Mouse (Mus musculus): ENCODE results near the gene Hcls1. TPM values are rescaled to one million over a fixed set of nuclear protein-coding genes. Genes with fewer than 3 reads are reported as not detected.

The Hcls1 gene
- 10 to 100 TPM; 13.6 to 15.3 TPM for total RNA-seq (2021)
- long read RNA-seq, experiment 1, partial matches to known transcripts = 0 of 3 reads
- long read RNA-seq, experiment 1, other reads (novel, unspliced or antisense) = 2 of 3 reads
- long read RNA-seq, experiment 2, partial matches to known transcripts = 0 of 5 reads
- long read RNA-seq, experiment 2, other reads (novel, unspliced or antisense) = 2 of 5 reads

DNA sequence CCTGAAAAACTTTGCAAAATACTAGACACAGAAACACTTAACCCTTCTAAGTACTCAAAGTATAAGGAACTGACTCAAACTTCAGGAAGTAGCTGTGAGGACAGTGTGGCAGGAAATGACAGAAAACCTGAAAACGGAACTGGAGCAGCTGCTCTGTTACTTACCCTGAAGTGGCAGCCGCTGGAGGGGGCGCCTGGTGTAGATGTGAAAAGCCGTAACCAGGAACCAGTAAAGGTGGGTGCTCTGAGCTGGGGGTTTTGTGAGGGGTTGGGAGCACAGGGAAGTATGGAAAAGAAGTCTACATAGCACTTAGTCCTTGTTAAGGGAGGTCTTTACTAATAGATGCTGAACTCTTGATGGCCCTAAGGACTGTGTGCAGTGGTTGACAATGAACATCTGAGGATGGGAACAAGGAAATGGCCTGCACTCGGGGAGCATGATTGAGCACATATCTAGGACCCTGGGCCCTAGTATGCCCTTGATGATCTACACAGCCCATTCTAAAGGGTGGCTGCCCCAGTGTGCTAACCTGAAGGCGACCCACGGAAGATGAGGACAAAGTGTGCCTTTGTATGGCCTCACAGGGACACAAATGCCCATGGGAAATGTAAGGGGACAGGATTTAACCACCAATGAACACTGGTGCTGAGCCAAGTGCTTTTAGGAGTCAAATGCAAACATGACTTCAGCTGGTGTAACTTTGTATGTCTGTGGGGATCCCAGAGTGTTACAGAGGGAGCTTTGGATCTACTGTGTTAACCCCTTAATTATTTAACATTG lies at the start of gene Hcls1:
Hcls1 (plus strand) TSS at position 143 of the 780 bp plus-strand sequence.
- no peak for DNase-seq (ENCODE audit: low spot score in 2 of 2)

DNA sequence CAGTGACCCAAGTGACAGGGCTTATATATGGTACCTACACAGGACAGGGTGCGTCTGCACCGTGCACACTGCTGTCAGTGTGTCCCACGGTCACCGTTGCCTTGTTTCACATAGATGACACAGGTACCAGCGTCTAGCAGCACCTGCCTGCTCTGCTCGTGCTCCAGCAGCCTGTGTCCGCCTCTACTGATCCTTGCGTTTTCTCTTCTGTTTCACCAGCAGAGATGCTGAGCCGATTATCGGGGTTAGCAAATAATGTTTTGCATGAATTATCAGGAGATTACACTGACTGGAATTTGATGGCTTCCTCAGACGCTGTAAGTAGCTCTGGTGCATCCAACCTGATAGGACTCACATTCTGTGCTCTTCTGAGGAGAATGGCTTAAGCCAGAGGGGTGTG lies 48.9 kb upstream of the Hcls1 start:
- DNase-seq (ENCODE audit: low spot score in 2 of 2) = no peak

DNA sequence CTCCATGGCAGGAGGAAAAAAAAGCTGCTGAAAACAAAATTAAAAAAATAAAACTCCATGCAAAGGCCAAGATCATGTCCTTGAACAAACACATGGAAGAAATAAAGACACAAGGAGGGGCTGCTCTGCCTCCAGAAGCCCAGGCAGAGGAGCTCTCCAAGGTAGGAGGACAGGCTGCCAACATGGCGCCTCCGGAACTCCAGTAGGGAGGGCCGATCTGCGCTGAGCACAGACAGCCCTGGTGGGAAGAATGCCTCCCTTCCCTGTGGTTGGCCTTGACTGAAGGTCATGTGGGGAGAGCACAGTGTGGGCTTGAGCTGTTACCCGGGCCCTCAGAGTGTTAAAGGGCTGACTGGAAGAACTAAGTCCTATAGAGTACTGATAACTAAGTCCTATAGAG lies 47.2 kb upstream of the Hcls1 start:
- no peak for DNase-seq (ENCODE audit: low spot score in 2 of 2)

DNA sequence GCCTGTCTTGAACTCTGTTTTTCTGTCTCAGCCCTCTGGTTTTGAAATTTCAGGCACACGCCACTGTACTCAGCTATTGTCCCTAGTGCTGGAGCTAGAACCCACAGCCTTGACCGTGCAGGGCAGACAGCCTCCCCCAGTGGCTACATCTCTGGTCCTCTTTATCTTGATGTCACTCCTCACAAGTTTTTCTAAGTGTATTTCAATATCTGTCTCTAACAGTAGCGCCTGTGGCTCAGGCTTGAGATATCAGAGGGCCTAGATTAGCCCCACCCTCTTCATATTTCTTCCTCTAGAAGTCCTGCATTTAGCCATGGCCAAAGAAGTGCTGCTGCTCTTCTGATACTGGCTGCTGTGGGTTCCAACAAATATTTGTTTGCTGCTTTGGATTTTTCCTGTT lies 44.2 kb upstream of the Hcls1 start:
- no peak for DNase-seq (ENCODE audit: low spot score in 2 of 2)

DNA sequence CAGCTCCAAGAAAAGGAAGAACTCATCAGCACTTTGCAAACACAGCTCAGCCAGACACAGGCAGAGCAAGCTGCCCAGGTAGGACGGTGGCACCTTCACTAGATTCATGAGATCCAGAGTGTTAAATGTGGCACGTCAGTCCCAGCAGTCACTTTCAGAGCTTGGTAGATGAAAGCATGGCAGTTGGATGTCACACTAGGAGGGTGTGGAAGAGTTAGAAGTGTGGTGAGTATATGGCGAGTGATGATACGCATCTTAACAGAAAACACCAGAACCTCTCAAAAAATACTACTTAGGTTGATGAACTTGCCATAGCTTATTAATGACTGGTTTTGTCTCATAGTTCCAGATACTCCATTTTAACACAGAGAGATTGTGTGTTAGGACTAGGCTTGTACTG lies 43.4 kb upstream of the Hcls1 start:
- DNase-seq (ENCODE audit: low spot score in 2 of 2) = no peak

DNA sequence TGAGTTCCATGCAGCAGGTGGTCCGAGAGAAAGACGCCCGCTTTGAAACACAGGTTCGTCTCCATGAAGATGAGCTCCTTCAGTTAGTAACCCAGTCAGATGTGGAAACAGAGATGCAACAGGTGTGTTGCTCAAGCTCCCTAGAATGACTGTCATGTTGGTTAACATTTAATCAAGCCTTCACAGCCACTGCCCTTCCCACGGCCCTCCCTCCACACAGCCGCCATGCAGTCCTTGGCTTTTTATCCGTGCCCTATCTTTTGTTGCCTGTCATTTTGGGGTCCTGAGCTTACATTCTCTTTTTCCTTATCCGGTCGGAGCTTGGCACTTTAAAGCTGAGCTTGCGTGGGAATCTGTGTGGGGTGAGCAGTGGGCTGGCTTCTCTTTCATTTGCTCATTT lies 41.5 kb upstream of the Hcls1 start:
- no peak for DNase-seq (ENCODE audit: low spot score in 2 of 2)

DNA sequence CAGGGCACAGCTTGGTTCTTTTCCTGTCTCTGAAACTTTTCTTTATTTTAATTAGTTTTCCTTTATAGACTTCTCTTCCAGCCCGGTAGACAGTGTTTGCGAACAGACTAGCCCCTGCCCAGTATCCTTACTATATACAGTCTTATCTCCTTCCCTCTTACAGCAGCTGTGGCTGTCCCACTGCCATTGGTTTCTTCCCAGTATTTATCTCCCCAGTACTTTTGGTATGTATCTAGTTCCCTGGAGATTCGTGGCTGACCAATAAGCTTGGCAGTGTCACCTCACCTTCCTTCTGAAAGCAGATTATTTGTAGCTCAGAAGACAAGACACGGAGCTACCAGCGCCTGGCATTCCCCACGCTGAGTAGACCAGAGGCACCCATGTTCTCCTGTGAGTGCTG lies 38.1 kb upstream of the Hcls1 start:
- no peak for DNase-seq (ENCODE audit: low spot score in 2 of 2)

DNA sequence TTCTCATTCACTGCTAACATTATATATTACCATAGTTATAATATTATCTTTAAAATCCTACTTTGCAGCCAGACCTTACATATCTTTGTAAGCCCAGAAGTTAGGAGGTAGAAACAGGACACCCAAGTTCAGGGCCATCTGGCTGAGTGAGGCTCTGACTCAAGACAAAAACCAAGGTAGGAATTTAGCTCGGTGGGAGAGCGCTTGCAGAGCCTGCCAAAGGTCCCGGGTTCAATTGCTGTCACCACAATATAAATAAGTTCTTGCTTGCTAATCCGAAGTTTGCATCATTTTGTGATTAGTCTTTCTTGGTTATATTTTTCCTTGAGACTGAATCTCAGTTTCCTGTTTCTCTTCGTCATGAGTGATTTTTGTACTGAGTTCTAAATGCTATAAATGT lies 31.6 kb upstream of the Hcls1 start:
- no peak for DNase-seq (ENCODE audit: low spot score in 2 of 2)

DNA sequence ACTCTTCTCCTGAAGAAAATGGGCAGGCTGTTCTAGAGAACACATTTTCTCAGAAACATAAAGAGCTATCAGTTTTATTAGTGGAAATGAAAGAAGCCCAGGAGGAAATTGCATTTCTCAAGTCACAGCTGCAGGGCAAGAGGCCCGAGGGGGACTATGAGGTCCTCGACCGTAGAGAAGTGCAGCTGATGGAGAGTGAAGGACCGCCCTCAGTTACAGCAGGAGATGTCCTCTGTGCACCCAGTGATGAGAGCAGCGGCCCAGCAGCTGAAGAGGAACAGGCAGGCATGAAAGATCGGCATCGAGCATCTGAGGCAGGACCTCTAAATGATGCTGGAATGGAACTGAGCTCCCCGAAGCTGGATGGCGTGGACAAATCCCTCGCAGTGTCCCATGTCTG lies 22.9 kb upstream of the Hcls1 start:
- DNase-seq (ENCODE audit: low spot score in 2 of 2) = no peak

DNA sequence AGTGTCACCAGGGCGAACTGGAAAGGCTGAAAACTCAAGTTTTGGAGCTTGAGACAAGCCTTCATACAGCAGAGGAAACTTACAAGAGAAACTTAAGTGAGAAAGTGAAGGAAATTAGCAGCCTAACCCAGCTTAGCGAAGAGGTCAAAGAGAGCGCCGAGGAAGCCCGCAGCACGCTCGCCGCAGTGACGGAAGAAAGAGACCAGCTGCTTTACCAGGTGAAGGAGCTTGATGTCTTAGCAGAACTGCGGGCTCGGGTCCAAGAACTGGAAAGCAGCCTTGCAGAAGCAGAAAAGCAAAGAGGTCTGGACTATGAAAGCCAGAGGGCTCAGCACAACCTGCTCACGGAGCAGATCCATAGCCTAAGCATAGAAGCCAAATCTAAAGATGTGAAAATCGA lies 22.5 kb upstream of the Hcls1 start:
- DNase-seq (ENCODE audit: low spot score in 2 of 2) = no peak

DNA sequence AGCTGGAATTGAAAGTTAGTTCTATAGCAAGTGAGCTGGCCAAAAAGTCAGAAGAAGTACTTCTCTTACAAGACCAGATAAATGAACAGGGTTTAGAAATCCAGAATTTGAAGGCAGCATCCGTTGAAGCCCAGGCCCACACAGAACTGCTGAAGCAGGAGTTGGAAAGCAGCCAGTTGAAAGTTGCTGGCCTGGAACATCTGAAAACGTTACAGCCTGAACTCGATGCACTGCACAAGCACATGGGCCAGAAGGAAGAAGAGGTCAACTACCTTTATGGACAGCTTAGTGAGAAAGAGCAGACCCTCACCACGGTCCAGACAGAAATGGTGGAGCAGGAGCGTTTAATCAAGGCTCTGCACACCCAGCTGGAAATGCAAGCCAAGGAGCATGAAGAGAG lies 20.6 kb upstream of the Hcls1 start:
- DNase-seq (ENCODE audit: low spot score in 2 of 2) = no peak

DNA sequence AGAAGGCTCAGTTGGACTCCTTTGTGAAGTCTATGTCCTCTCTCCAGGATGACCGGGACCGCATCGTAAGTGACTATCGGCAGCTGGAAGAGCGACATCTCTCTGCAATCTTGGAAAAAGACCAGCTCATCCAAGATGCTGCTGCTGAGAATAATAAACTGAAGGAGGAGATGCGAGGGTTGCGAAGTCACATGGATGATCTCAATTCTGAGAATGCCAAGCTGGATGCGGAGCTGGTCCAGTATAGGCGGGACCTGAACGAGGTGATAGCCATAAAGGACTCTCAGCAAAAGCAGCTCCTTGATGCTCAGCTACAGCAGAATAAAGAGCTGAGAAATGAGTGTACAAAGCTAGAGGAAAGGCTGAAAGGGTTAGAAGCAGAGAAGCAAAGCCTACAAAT lies 16.3 kb upstream of the Hcls1 start:
- DNase-seq (ENCODE audit: low spot score in 2 of 2) = no peak

DNA sequence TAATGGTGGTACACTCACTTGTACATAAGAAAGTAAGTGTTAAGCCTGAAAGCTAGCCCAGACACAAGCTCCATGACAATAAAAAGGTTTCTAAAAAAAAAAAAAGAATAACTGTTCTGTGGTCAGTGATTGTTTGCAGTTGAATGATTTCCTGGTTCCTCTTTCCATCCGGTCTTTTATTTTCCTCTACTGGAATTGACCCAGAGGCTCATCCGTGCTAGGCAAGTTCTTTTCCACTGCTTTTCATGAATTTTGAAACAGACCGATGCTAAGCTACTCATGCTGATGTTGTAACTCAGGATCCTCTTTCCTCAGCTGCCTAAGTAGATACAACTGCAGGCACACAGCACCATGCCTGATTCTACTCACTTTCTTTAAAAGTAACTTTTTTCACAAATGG lies 14.4 kb upstream of the Hcls1 start:
- no peak for DNase-seq (ENCODE audit: low spot score in 2 of 2)

DNA sequence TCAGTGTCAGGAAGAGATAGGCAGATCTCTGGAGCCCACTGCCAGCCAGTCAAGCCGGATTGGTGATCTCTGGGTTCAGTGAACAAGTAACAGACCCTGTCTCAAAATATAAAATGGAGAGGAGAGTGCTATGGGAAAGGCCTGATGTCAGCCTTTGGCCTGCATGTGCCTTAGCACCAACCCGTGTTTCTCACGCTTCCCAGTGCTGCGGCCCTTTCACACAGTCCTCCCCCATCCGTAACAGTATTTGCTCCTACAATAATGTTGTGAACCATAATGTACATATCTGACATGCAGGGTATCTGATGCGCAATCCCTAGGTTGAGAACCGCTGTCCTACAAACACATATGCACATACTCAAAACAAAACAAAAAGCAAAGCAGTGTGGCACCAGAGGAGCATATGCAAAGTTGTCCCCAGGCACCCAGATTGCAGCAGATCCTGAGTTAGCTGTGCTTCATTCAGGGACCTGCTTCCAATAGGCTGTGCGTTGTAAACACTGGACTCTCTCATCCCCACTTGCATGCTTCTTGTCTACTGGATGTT lies 13.6 kb upstream of the Hcls1 start:
- no peak for DNase-seq (ENCODE audit: low spot score in 2 of 2)

DNA sequence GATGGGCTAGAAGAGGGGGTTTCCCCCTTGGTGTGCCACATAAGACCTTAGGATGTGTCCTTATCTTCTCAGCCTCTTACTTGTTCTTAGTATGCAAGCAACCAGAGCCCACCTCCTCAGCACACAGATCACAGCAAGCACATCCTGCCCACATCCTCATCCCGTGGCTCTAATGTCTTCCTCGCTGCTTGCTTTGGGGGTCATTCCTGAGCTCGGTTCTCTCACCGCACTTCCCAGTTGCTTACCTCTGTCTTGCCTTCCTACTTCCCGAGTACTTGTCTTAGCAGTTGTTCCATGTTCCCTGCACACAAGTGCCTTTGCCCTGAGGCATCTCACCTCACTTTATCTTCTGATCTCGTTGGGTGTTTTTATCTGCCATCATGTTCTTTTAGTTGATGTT lies 12.8 kb upstream of the Hcls1 start:
- no peak for DNase-seq (ENCODE audit: low spot score in 2 of 2)

DNA sequence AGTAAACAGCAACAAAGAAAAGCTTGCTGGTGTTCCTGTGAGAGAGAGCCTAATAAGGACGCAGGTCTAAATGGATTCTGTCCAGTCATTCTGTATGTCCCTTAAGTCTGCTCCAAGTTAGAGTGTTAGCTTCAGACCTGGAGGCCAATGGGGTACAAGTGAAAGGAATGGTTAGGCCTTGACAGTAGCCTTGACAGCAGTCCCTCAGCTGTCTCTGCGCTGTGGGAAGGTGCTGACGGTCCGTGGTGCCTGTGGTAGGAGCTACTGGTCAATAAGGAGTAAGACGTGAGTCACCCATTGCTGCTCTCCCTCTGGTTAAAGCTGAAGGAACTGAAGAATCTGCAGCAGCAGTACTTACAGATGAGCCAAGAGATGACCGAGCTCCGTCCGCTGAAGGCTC lies 10.5 kb upstream of the Hcls1 start:
- no peak for DNase-seq (ENCODE audit: low spot score in 2 of 2)

DNA sequence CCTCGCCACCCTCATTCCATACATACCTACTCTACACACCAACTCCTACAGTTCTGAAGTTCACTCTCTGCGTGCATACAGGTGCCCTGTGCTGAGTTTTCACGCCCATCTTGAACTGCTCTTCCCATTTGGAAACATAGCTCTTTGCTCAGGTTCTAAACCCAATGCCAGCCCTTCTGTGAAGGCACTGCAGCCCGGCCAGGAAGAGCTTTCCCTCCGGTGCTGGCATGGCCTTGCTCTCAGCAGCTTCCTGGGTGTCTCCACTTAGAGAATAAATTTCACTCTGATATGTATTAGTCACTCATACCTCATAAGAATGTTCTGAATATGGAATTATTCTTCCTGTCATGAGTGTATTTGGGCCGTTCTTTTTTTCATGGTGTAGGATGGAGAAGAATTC lies 9.4 kb upstream of the Hcls1 start:
- DNase-seq (ENCODE audit: low spot score in 2 of 2) = no peak

DNA sequence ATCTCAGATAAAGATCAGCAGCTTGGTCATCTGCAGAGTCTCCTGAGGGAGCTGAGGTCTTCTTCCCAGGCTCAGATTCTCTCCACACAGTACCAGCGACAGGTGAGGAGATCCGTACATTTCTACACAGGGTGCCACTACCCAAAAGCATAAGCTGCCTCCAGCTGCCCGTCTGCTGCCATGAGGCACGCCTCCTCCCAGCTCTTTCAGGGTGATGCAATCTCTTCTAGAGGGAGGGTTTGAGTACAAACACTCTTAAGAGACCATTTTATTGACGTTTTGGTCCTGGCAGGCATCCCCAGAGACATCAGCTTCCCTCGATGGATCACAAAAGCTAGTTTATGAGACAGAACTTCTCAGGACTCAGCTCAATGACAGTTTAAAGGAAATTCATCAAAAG lies 9.0 kb upstream of the Hcls1 start:
- no peak for DNase-seq (ENCODE audit: low spot score in 2 of 2)

DNA sequence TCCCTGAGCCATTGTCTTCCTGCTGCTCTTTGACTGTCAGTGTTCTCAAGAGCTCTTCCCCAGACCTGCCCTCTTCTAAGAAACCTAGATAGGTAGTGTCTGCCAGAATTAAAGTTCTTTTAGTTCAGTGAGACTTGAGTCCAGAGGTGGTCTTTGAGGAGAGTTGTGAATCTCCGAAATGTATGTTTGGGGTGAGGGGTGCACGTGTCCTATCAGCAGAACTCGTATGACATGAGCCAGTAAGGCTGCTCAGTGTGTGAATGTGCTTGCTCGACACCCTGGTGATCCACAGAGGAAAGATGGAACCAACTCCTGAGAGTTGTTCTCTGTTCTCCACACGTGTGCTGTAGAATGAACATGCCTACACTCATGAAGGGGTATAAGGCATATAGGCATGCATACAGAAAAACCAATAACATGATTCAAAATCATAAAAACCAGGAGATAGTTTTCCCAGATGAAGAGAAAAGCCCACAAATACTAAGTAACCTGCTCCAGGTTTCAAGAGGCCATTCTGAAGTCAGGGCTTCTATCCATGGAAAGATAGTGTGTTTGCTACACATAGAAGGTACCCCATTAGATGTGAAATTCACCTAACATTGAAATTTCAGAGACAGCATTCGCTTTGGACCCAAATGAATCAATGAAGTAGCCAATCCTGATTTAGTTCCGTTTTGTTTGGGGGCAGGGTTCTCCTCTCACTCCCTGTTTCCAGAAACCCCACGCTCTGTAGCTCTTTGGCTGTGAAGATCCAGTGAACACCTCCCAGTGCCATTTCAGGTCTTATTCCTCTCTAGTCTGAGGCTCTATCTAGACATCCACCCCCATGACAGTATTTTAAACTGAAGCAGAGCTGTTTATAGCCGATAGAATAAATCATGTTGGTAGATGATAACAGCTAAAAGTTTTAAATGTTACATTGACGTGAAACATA lies 8.0 kb upstream of the Hcls1 start:
- no peak for DNase-seq (ENCODE audit: low spot score in 2 of 2)

DNA sequence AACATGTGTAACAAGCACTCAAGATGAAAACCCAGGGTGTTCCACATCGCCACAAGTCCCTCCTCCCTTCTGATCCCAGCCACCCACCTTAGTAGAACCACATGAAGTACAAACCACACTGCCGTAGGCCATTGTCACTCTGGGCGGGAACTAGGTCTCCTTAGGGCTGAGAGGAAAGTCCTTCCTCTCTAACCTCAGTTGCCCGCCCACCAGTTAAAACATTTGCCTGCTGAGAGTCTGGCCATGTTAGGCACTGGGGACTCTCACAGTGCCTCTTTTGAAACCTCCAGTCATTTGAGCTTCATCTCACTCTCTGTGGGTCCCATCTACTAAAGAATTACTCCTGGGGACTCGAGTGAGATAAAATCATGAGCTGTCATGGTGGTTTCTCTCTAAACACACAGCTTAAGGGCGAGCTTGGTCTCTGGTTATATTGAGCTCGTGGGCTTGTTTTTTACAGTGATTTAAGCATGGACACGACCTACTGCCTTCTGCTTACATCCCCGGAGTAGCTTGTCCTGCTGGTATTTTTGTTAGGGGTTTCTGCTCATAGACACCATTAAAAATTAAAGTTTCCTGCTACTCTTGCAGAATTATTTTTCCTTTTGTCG lies 7.2 kb upstream of the Hcls1 start:
- no peak for DNase-seq (ENCODE audit: low spot score in 2 of 2)

DNA sequence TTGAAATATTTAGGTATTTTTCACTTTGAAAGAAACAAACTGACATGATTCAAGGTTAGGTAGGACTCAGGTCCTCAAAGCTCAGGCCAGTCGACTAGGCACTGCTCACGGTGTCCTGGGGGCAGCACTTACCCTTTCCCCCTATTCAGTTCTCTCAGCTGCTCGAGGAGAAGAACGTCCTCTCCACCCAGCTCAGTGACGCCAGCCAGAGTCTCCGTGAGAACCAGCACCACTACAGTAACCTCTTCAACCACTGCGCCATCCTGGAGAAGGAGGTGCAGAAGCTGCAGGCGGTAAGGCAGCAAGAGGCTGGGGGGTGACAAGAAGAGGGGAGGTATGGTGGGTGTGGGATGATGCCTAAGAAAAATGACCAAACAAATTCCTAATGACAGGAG lies 6.7 kb upstream of the Hcls1 start:
- no peak for DNase-seq (ENCODE audit: low spot score in 2 of 2)

All from adrenal gland, postnatal 4 days (tissue).